Mouse (Mus musculus) spleen, embryonic (tissue): ENCODE results near the gene Akr1c12.
"Not testable (repeated sequence)": the region's sequence is repeated elsewhere in the genome, so short reads cannot be mapped to it uniquely, and the experiment has no call there.

Experiments
- CTCF ChIA-PET: fragments of 350-600 bp; sonication (Branson Sonifier 250); formaldehyde crosslinking; loops from one replicate; lab custom pipeline; 2022; lab: Charles Lee

Akr1c12 gene

GRCm38 (mm10) chr13:4279284-4279683 is at the start of gene Akr1c12:
Gene Akr1c12, minus strand, starts transcription at chr13:4279433.
- CTCF ChIA-PET = no interaction called here

GRCm38 (mm10) chr13:4318773-4319172 is 39.5 kb upstream of the Akr1c12 start:
- CTCF ChIA-PET = no interaction called here

- CTCF ChIA-PET = no interaction called here
These were observed 34.7 kb upstream of the Akr1c12 start for GRCm38 (mm10) chr13:4313907-4314306.

- CTCF ChIA-PET = no interaction called here
These were observed 25.8 kb upstream of the Akr1c12 start for GRCm38 (mm10) chr13:4304861-4305565.

- CTCF ChIA-PET = no interaction called here
These were observed 17.8 kb upstream of the Akr1c12 start for GRCm38 (mm10) chr13:4296991-4297390.

GRCm38 (mm10) chr13:4281471-4282412 is 2.5 kb upstream of the Akr1c12 start:
- CTCF ChIA-PET = no interaction called here

- CTCF ChIA-PET = no interaction called here
These were observed 1.7 kb downstream of the Akr1c12 start for GRCm38 (mm10) chr13:4277526-4277925.

GRCm38 (mm10) chr13:4270860-4271259 is 8.4 kb downstream of the Akr1c12 start:
- CTCF ChIA-PET = no interaction called here

- CTCF ChIA-PET = not testable (repeated sequence)
These were observed 13.8 kb downstream of the Akr1c12 start for GRCm38 (mm10) chr13:4265455-4265854.

GRCm38 (mm10) chr13:4265047-4265446 is 14.2 kb downstream of the Akr1c12 start:
- CTCF ChIA-PET = no interaction called here

GRCm38 (mm10) chr13:4264612-4265011 is 14.6 kb downstream of the Akr1c12 start:
- CTCF ChIA-PET = no interaction called here

- CTCF ChIA-PET = no interaction called here
These were observed 21.9 kb downstream of the Akr1c12 start for GRCm38 (mm10) chr13:4257349-4257748.

GRCm38 (mm10) chr13:4256894-4257293 is 22.3 kb downstream of the Akr1c12 start:
- CTCF ChIA-PET = not testable (repeated sequence)

GRCm38 (mm10) chr13:4249347-4249746 is 29.9 kb downstream of the Akr1c12 start:
- CTCF ChIA-PET = no interaction called here

GRCm38 (mm10) chr13:4244861-4245559 is 34.2 kb downstream of the Akr1c12 start:
- CTCF ChIA-PET = no interaction called here

GRCm38 (mm10) chr13:4233536-4234172 is 45.6 kb downstream of the Akr1c12 start:
- CTCF ChIA-PET = no interaction called here

- CTCF ChIA-PET = no interaction called here
These were observed 46.1 kb downstream of the Akr1c12 start for GRCm38 (mm10) chr13:4233135-4233534.

GRCm38 (mm10) chr13:4230841-4231623 is 48.2 kb downstream of the Akr1c12 start:
- CTCF ChIA-PET = no interaction called here

- CTCF ChIA-PET = no interaction called here
These were observed 50.8 kb downstream of the Akr1c12 start, which contains the start of gene Akr1c19 for GRCm38 (mm10) chr13:4228441-4228840. Gene Akr1c19, plus strand, starts transcription at chr13:4228700.
